Mouse (Mus musculus): ENCODE results near the gene 9230112D13Rik. TPM values are rescaled to one million over a fixed set of nuclear protein-coding genes. Genes with fewer than 3 reads are reported as not detected.
A peak's percentile ranks its signal among the peaks of the same experiment; 100 is the strongest.

9230112D13Rik gene
- polyA plus RNA-seq, 1 experiment from 2014 or later = not detected

GRCm38 (mm10) chr14:34564646-34565045 lies 42.0 kb upstream of the 9230112D13Rik start:
- ATAC-seq (ENCODE audit: low read depth) = no peak
- Histone ChIP-seq H3K4me2 (ENCODE audit: low read depth, low read length) (no peak overlapping the region), H3K4me3 (ENCODE audit: low read depth, low read length) (no peak overlapping the region), H3K36me3 (ENCODE audit: control insufficient read depth, insufficient read depth) (no peaks in the 10 kb centered on the region), H3K27ac (ENCODE audit: low read length) (no peak overlapping the region), H3K9me3 (replicated peaks; ENCODE audit: control insufficient read depth, low read length) (no peaks in the 10 kb centered on the region), H3K27me3 (ENCODE audit: control insufficient read depth, insufficient read depth, low read depth, low read length) (no peaks in the 10 kb centered on the region; the same call in 1 of the 2 replicates), H3K9ac (ENCODE audit: low read depth, low read length) (no peak overlapping the region), H3K4me1 (ENCODE audit: control insufficient read depth, low read depth, low read length) (no peaks in the 10 kb centered on the region)
- WGBS (ENCODE audit: insufficient replicate concordance) = 64% methylated on average over 5 of the region's 5 CpGs

GRCm38 (mm10) chr14:34562393-34562792 lies 39.8 kb upstream of the 9230112D13Rik start:
- H3K27ac ChIP-seq (ENCODE audit: low read length) = no peak overlapping the region
- H3K36me3 ChIP-seq (ENCODE audit: control insufficient read depth, insufficient read depth) = no peaks in the 10 kb centered on the region
- H3K4me3 ChIP-seq (ENCODE audit: low read depth, low read length) = no peak overlapping the region
- H3K9me3 ChIP-seq (replicated peaks; ENCODE audit: control insufficient read depth, low read length) = no peaks in the 10 kb centered on the region
- H3K4me2 ChIP-seq (ENCODE audit: low read depth, low read length) = no peak overlapping the region
- H3K27me3 ChIP-seq (ENCODE audit: control insufficient read depth, insufficient read depth, low read depth, low read length) = no peaks in the 10 kb centered on the region
- no peak overlapping the region for H3K9ac ChIP-seq (ENCODE audit: low read depth, low read length)
- no peak for ATAC-seq (ENCODE audit: low read depth)
- WGBS (ENCODE audit: insufficient replicate concordance) = 9% methylated on average over 2 of the region's 2 CpGs
- no peaks in the 10 kb centered on the region for H3K4me1 ChIP-seq (ENCODE audit: control insufficient read depth, low read depth, low read length)

DNA sequence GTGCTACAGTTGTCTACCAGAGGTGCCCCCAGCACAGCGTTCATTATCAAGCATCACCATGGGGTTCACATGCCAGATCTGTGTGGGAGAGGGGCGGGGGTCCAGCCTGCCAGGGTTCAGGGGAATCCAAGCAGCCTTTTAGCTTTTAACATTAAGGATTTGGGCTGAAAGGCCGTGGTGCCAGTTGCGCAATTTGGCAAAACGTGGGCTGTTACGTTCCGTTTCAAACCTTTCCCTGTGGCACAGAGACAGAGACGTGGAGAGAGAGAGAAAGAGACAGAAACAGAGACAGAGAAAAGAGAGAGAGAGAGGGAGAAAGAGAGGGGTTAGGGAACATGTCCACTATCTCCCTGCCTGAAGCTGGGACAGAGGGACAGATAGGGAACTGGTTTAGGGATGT lies 39.0 kb upstream of the 9230112D13Rik start:
- H3K9me3 ChIP-seq (replicated peaks; ENCODE audit: control insufficient read depth, low read length) = no peaks in the 10 kb centered on the region
- H3K27ac ChIP-seq (ENCODE audit: low read length) = no peak overlapping the region
- 64% methylated on average over 8 of the region's 8 CpGs for WGBS (ENCODE audit: insufficient replicate concordance)
- H3K9ac ChIP-seq (ENCODE audit: low read depth, low read length) = no peak overlapping the region
- no peaks in the 10 kb centered on the region for H3K4me1 ChIP-seq (ENCODE audit: control insufficient read depth, low read depth, low read length)
- no peaks in the 10 kb centered on the region for H3K36me3 ChIP-seq (ENCODE audit: control insufficient read depth, insufficient read depth)
- no peak overlapping the region for H3K4me3 ChIP-seq (ENCODE audit: low read depth, low read length)
- no peak overlapping the region for H3K4me2 ChIP-seq (ENCODE audit: low read depth, low read length)
- no peaks in the 10 kb centered on the region for H3K27me3 ChIP-seq (ENCODE audit: control insufficient read depth, insufficient read depth, low read depth, low read length)
- ATAC-seq (ENCODE audit: low read depth) = no peak

- Histone ChIP-seq H3K9me3 (replicated peaks; ENCODE audit: control insufficient read depth, low read length) (no peaks in the 10 kb centered on the region), H3K4me3 (ENCODE audit: low read depth, low read length) (no peak overlapping the region), H3K36me3 (ENCODE audit: control insufficient read depth, insufficient read depth) (no peaks in the 10 kb centered on the region), H3K27me3 (ENCODE audit: control insufficient read depth, insufficient read depth, low read depth, low read length) (no peaks in the 10 kb centered on the region), H3K4me1 (ENCODE audit: control insufficient read depth, low read depth, low read length) (no peaks in the 10 kb centered on the region), H3K4me2 (ENCODE audit: low read depth, low read length) (no peak overlapping the region), H3K9ac (ENCODE audit: low read depth, low read length) (no peak overlapping the region), H3K27ac (ENCODE audit: low read length) (no peak overlapping the region)
- 60% methylated on average over 9 of the region's 9 CpGs for WGBS (ENCODE audit: insufficient replicate concordance)
- ATAC-seq (ENCODE audit: low read depth) = no peak
Observed at GRCm38 (mm10) chr14:34558947-34559346, 36.3 kb upstream of the 9230112D13Rik start.

DNA sequence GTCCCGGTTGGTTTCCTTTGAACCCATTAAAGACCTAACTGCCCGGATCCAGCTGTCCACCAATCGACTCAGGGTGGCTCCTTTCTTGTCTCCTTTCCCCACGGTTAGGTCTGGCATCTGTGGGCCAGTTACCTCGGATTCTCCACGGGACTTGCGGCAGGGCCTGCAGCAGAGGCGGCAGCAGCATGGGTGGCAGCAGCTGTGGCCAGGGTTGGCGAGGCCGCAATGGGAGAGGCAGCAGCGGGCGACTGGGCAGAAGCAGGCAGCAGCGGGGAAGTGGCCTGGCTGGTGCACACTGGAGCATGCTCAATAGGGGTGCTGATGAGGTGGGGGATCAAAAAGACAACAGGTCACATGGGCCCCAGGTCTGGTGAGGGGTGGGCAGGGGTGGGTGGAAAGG lies 32.6 kb upstream of the 9230112D13Rik start:
- Histone ChIP-seq H3K9me3 (replicated peaks; ENCODE audit: control insufficient read depth, low read length) (no peaks in the 10 kb centered on the region), H3K27me3 (ENCODE audit: control insufficient read depth, insufficient read depth, low read depth, low read length) (no peaks in the 10 kb centered on the region), H3K9ac (ENCODE audit: low read depth, low read length) (no peak overlapping the region), H3K4me3 (ENCODE audit: low read depth, low read length) (no peak overlapping the region), H3K36me3 (ENCODE audit: control insufficient read depth, insufficient read depth) (no peaks in the 10 kb centered on the region), H3K4me2 (ENCODE audit: low read depth, low read length) (no peak overlapping the region), H3K4me1 (ENCODE audit: control insufficient read depth, low read depth, low read length) (no peaks in the 10 kb centered on the region), H3K27ac (ENCODE audit: low read length) (no peak overlapping the region)
- ATAC-seq (ENCODE audit: low read depth) = no peak
- 60% methylated on average over 13 of the region's 13 CpGs for WGBS (ENCODE audit: insufficient replicate concordance)

- Histone ChIP-seq H3K9ac (ENCODE audit: low read depth, low read length) (no peak overlapping the region), H3K36me3 (ENCODE audit: control insufficient read depth, insufficient read depth) (no peaks in the 10 kb centered on the region), H3K4me1 (ENCODE audit: control insufficient read depth, low read depth, low read length) (no peaks in the 10 kb centered on the region), H3K4me3 (ENCODE audit: low read depth, low read length) (no peak overlapping the region), H3K27me3 (ENCODE audit: control insufficient read depth, insufficient read depth, low read depth, low read length) (peaks cover 8% of the 10 kb centered on the region), H3K27ac (ENCODE audit: low read length) (no peak overlapping the region), H3K9me3 (replicated peaks; ENCODE audit: control insufficient read depth, low read length) (no peaks in the 10 kb centered on the region), H3K4me2 (ENCODE audit: low read depth, low read length) (no peak overlapping the region)
- ATAC-seq (ENCODE audit: low read depth) = no peak
- WGBS (ENCODE audit: insufficient replicate concordance) = 39% methylated on average over 3 of the region's 3 CpGs
Observed at GRCm38 (mm10) chr14:34554047-34554446, 31.4 kb upstream of the 9230112D13Rik start.

GRCm38 (mm10) chr14:34553470-34553869 lies 30.9 kb upstream of the 9230112D13Rik start:
- Histone ChIP-seq H3K9me3 (replicated peaks; ENCODE audit: control insufficient read depth, low read length) (no peaks in the 10 kb centered on the region), H3K36me3 (ENCODE audit: control insufficient read depth, insufficient read depth) (no peaks in the 10 kb centered on the region), H3K27ac (ENCODE audit: low read length) (no peak overlapping the region), H3K4me3 (ENCODE audit: low read depth, low read length) (no peak overlapping the region), H3K4me2 (ENCODE audit: low read depth, low read length) (no peak overlapping the region), H3K27me3 (ENCODE audit: control insufficient read depth, insufficient read depth, low read depth, low read length) (peaks cover 14% of the 10 kb centered on the region), H3K9ac (ENCODE audit: low read depth, low read length) (no peak overlapping the region), H3K4me1 (ENCODE audit: control insufficient read depth, low read depth, low read length) (no peaks in the 10 kb centered on the region)
- no peak for ATAC-seq (ENCODE audit: low read depth)
- WGBS (ENCODE audit: insufficient replicate concordance) = 62% methylated on average over 6 of the region's 6 CpGs

DNA sequence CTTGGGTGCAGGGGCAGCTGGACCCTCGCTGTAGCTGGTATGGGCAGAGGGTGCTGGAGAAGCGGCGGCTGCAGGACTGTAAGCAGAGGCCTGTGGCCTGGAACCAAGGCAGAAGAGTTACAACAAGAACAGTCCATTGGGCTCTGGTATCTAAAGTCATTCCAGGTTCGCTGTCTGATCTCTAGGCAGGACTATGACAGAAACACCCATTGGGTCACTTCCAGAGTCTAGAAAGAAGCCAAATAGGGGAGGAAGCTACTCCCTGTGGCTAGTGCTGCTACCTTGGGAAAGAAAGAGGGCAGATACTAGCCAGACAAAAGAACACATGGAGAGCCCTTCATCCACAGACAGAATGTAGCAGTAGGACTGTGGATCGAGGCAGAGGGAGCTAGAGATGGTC lies 29.6 kb upstream of the 9230112D13Rik start:
- H3K4me3 ChIP-seq (ENCODE audit: low read depth, low read length) = no peak overlapping the region
- no peak overlapping the region for H3K9ac ChIP-seq (ENCODE audit: low read depth, low read length)
- no peaks in the 10 kb centered on the region for H3K9me3 ChIP-seq (replicated peaks; ENCODE audit: control insufficient read depth, low read length)
- 60% methylated on average over 5 of the region's 5 CpGs for WGBS (ENCODE audit: insufficient replicate concordance)
- no peaks in the 10 kb centered on the region for H3K36me3 ChIP-seq (ENCODE audit: control insufficient read depth, insufficient read depth)
- no peak overlapping the region for H3K27ac ChIP-seq (ENCODE audit: low read length)
- H3K4me2 ChIP-seq (ENCODE audit: low read depth, low read length) = no peak overlapping the region
- H3K4me1 ChIP-seq (ENCODE audit: control insufficient read depth, low read depth, low read length) = no peaks in the 10 kb centered on the region
- H3K27me3 ChIP-seq (ENCODE audit: control insufficient read depth, insufficient read depth, low read depth, low read length) = peaks cover 23% of the 10 kb centered on the region
- ATAC-seq (ENCODE audit: low read depth) = no peak

GRCm38 (mm10) chr14:34549004-34549671 lies 26.5 kb upstream of the 9230112D13Rik start:
- peak; percentile 83 for ATAC-seq (ENCODE audit: low read depth)
- H3K9ac ChIP-seq (ENCODE audit: low read depth, low read length) = peak overlapping the region; percentile 38; the same call in 1 of the 2 replicates
- H3K36me3 ChIP-seq (ENCODE audit: control insufficient read depth, insufficient read depth) = no peaks in the 10 kb centered on the region
- H3K4me3 ChIP-seq (ENCODE audit: low read depth, low read length) = peak overlapping the region; percentile 65
- no peaks in the 10 kb centered on the region for H3K4me1 ChIP-seq (ENCODE audit: control insufficient read depth, low read depth, low read length)
- no peak overlapping the region for H3K27ac ChIP-seq (ENCODE audit: low read length)
- peaks cover 30% of the 10 kb centered on the region for H3K27me3 ChIP-seq (ENCODE audit: control insufficient read depth, insufficient read depth, low read depth, low read length)
- H3K4me2 ChIP-seq (ENCODE audit: low read depth, low read length) = peak overlapping the region; percentile 66
- under 1% methylated on average over 54 of the region's 55 CpGs for WGBS (ENCODE audit: insufficient replicate concordance)
- H3K9me3 ChIP-seq (replicated peaks; ENCODE audit: control insufficient read depth, low read length) = no peaks in the 10 kb centered on the region

Measured in liver, embryonic 16.5 days (tissue).